Mouse (Mus musculus) bone marrow, adult 2 months (tissue): ENCODE measurements at regions not wholly inside any gene's neighbourhood (a gene's known extent, or its start where the extent isn't known, plus 50 kb on each side); places are given as distances from the start of the nearest gene placed in this dataset.

ENCODE experiments used
- H3K27ac ChIP-seq: fragments of 200-500 bp; 2 replicates; pipeline ENCODE4 v1.5.1; 2012; ENCODE audit warnings: low read depth, mild to moderate bottlenecking, control low read depth, inconsistent platforms, low read length; ENCODE audit not compliant: control insufficient read depth, poor library complexity, insufficient read depth
- H3K4me1 ChIP-seq: fragments of 200-500 bp; 2 replicates; pipeline ENCODE4 v1.6.1; 2011; ENCODE audit warnings: low read length; ENCODE audit not compliant: control insufficient read depth, insufficient read depth
- H3K4me3 ChIP-seq: fragments of 200-500 bp; replicated peaks from 2 replicates; pipeline ENCODE3; 2011; ENCODE audit warnings: mild to moderate bottlenecking, low read depth, low read length, control low read depth; ENCODE audit not compliant: control insufficient read depth
- CTCF ChIP-seq: fragments of 200-500 bp; IDR thresholded peaks from 2 replicates; pipeline ENCODE4 v1.5.1; 2011; ENCODE audit warnings: low read length, control low read depth; ENCODE audit not compliant: control insufficient read depth, insufficient read depth
- POLR2A ChIP-seq: fragments of 200-500 bp; IDR thresholded peaks from 2 replicates; pipeline ENCODE4 v1.6.1; 2011; ENCODE audit warnings: low read depth, mild to moderate bottlenecking, control low read depth, low read length, borderline replicate concordance; ENCODE audit not compliant: control insufficient read depth
- WGBS: fragments of 180-500 bp; shearing (Covaris S2); methylation state at CpG from one replicate; pipeline ENCODE4 v1.1.7; 2018; 5-methylcytosine and 5-hydroxymethylcytosine counted together

- Histone ChIP-seq H3K27ac (no peak overlapping the region), H3K4me3 (no peak overlapping the region), H3K4me1 (no peaks in the 10 kb centered on the region)
- TF ChIP-seq CTCF = no peak
- no peak for TF ChIP-seq POLR2A
- 71% methylated on average over 8 of the region's 8 CpGs for WGBS
Observed at GRCm38 (mm10) chrX:166749055-166749679, 163.6 kb upstream of the Egfl6 start.

DNA sequence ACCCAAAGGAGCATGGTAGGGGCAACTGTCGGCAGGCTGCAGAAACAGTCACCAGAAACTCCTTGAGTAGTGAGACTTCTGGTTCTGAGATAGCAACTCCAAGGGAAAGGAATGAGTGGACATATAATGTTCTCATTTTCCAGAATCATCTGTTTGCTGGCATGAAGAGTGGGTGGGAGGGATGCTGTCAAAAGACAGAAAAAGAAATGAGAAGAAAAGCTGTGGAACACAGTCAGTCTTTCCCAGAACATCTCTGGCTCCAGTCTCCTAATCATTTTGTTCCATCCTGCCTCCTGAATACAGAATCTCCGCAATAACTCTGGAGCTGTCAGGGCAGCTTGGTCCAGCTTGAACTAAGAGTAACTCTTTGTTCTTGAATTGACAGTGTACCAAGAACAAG, 145.8 kb upstream of the Egfl6 start:
- H3K4me1 ChIP-seq = no peaks in the 10 kb centered on the region
- no peak for TF ChIP-seq CTCF
- WGBS = 78% methylated on average over 2 of the region's 2 CpGs
- H3K4me3 ChIP-seq = no peak overlapping the region
- H3K27ac ChIP-seq = no peak overlapping the region

DNA sequence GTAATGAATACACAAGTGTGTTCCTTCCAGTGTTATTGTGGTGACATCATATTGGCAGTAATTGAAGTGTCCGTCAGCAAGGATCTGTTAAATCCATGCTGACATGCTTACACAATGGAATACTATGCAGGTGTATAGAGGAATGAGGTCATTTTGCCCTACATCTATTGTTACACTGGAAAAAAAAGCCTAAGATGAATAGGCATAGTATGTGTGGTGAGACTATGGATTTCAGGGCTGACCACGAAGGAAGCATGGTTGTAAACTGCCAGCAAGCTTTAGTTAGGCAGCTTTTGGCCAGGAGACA, 143.1 kb upstream of the Egfl6 start:
- Histone ChIP-seq H3K27ac (no peak overlapping the region), H3K4me1 (no peaks in the 10 kb centered on the region), H3K4me3 (no peak overlapping the region)
- TF ChIP-seq POLR2A = no peak
- TF ChIP-seq CTCF = no peak
- 66% methylated on average over 2 of the region's 2 CpGs for WGBS

- TF ChIP-seq POLR2A (no peak), CTCF (no peak)
- Histone ChIP-seq H3K27ac (no peak overlapping the region), H3K4me3 (no peak overlapping the region), H3K4me1 (no peaks in the 10 kb centered on the region)
- 79% methylated on average over 7 of the region's 7 CpGs for WGBS
Observed at GRCm38 (mm10) chrX:166727823-166728621, 142.5 kb upstream of the Egfl6 start.

DNA sequence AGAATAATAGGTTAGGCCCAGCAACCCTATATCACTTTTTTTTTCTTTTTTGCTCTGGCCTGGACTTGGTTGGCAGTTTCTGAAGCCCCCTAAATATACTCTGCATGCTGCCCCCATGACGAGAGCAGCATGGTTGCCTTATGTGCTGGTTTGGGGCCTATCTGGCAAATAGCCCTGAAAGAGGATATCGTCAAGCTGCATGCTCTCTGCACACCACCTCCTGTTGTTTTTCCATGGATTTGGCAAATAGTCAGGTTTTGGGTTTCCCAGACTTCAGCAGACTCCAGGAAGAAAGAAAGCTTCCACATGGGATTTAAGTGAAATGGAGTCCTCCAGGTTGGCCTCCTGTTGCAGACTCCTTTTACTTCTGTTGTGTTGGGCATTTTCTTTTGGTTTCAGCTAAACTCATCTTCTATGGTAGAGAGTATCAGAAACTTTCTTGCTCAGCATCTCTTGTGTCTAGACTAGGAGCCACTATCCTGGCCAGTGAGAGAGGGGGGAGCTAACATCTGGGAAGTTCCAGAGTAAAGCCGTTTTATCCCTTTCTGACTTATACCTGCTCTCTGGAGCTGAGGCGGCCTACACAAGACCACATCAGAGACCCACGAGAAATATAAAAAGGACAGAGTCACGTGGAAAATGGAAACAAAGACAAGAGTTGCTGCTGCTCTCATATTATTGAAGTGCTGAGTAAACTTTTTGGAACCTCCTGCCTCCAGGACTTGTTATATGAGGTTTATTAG, 140.4 kb upstream of the Egfl6 start:
- H3K4me3 ChIP-seq = no peak overlapping the region
- WGBS = 87% methylated on average over 6 of the region's 6 CpGs
- no peak for TF ChIP-seq CTCF
- no peak for TF ChIP-seq POLR2A
- no peak overlapping the region for H3K27ac ChIP-seq
- no peaks in the 10 kb centered on the region for H3K4me1 ChIP-seq

DNA sequence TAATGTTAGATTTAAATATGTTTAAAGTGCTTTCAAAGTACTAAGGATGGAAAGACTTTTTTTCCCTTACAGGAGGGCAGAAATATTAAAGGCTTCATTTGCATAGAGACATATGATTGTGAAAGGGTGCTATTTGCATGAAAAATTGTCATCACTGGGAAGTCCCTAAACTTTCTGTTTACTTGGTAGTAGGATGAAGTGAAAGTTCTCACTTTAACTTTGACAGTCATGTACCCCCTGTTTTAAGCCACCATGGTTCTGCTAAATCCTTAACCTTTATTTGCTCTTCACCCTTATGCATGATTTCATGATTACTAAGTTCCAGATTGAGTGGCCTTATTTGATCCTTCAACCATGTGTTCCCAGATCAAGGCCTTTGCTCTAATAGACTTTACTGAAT, 132.6 kb upstream of the Egfl6 start:
- no peak for TF ChIP-seq POLR2A
- TF ChIP-seq CTCF = no peak
- Histone ChIP-seq H3K4me3 (no peak overlapping the region), H3K4me1 (no peaks in the 10 kb centered on the region), H3K27ac (no peak overlapping the region)

- WGBS = 62% methylated on average over 2 of the region's 2 CpGs
- TF ChIP-seq POLR2A (no peak), CTCF (no peak)
- Histone ChIP-seq H3K4me3 (no peak overlapping the region), H3K27ac (no peak overlapping the region), H3K4me1 (no peaks in the 10 kb centered on the region)
Observed at GRCm38 (mm10) chrX:166709306-166709705, 123.8 kb upstream of the Egfl6 start.

- WGBS = 55% methylated on average over 1 of the region's 1 CpGs
- H3K27ac ChIP-seq = no peak overlapping the region
- TF ChIP-seq POLR2A (no peak), CTCF (no peak)
Observed at GRCm38 (mm10) chrX:166708106-166708505, 122.6 kb upstream of the Egfl6 start.

More at GRCm38 (mm10) chrX:166708106-166708505, 122.6 kb upstream of the Egfl6 start:
- Histone ChIP-seq H3K4me3 (no peak overlapping the region), H3K4me1 (no peaks in the 10 kb centered on the region)
